Mouse (Mus musculus) stomach, embryonic 15.5 days (tissue): ENCODE measurements at regions not wholly inside any gene's neighbourhood (a gene's known extent, or its start where the extent isn't known, plus 50 kb on each side); places are given as distances from the start of the nearest gene placed in this dataset.

ENCODE experiments used
- ATAC-seq: fragments of 200-750 bp; cut with Nextera tagmentation; 2 replicates; pipeline ENCODE4 v1.8.0; 2017; ENCODE audit warnings: low read depth, moderate number of reproducible peaks, moderate TSS enrichment; ENCODE audit not compliant: insufficient read depth, low FRiP score
- H3K27ac ChIP-seq: fragments of 300-500 bp; sonication (generic); 2 replicates; pipeline ENCODE4 v1.5.1; 2015; ENCODE audit warnings: mild to moderate bottlenecking, inconsistent platforms
- H3K27me3 ChIP-seq: fragments of 300-500 bp; sonication (generic); replicated peaks from 2 replicates; pipeline ENCODE4 v1.6.1; 2015; ENCODE audit warnings: inconsistent platforms
- H3K36me3 ChIP-seq: fragments of 300-500 bp; sonication (generic); 2 replicates; pipeline ENCODE4 v1.6.1; 2015; ENCODE audit warnings: inconsistent platforms
- H3K4me1 ChIP-seq: fragments of 300-500 bp; sonication (generic); 2 replicates; pipeline ENCODE4 v1.6.1; 2015; ENCODE audit warnings: inconsistent platforms
- H3K4me2 ChIP-seq: fragments of 300-500 bp; sonication (generic); 2 replicates; pipeline ENCODE4 v1.6.1; 2015; ENCODE audit warnings: mild to moderate bottlenecking, inconsistent platforms
- H3K4me3 ChIP-seq: fragments of 300-500 bp; sonication (generic); replicated peaks from 2 replicates; pipeline ENCODE4 v1.5.1; 2015; ENCODE audit warnings: inconsistent platforms
- H3K9ac ChIP-seq: fragments of 300-500 bp; sonication (generic); 2 replicates; pipeline ENCODE4 v1.6.1; 2015; ENCODE audit warnings: inconsistent platforms
- H3K9me3 ChIP-seq: fragments of 300-500 bp; sonication (generic); 2 replicates; pipeline ENCODE4 v1.6.1; 2016; ENCODE audit warnings: inconsistent platforms
- WGBS: fragments of 180-500 bp; shearing (Covaris S2); methylation state at CpG from one replicate; pipeline ENCODE4 v1.1.7; 2015; 5-methylcytosine and 5-hydroxymethylcytosine counted together

GRCm38 (mm10) chr13:69242544-69243296 is 243.4 kb upstream of the Adcy2 start:
- H3K9me3 ChIP-seq: no peaks in the 10 kb centered on the region
- no peak overlapping the region for H3K27ac ChIP-seq
- no peak overlapping the region for H3K4me2 ChIP-seq
- H3K9ac ChIP-seq: no peak overlapping the region
- no peaks in the 10 kb centered on the region for H3K4me1 ChIP-seq
- ATAC-seq: no peak
- 61% methylated on average over 14 of the region's 14 CpGs for WGBS
- no peaks in the 10 kb centered on the region for H3K36me3 ChIP-seq
- H3K27me3 ChIP-seq: no peaks in the 10 kb centered on the region
- no peak overlapping the region for H3K4me3 ChIP-seq

GRCm38 (mm10) chr13:69250334-69251129 is 251.2 kb upstream of the Adcy2 start:
- H3K4me1 ChIP-seq: no peaks in the 10 kb centered on the region
- ATAC-seq: no peak
- no peaks in the 10 kb centered on the region for H3K9me3 ChIP-seq
- no peaks in the 10 kb centered on the region for H3K36me3 ChIP-seq
- H3K27me3 ChIP-seq: no peaks in the 10 kb centered on the region
- H3K9ac ChIP-seq: no peak overlapping the region
- WGBS: 85% methylated on average over 4 of the region's 4 CpGs
- H3K4me2 ChIP-seq: no peak overlapping the region
- H3K4me3 ChIP-seq: no peak overlapping the region
- no peak overlapping the region for H3K27ac ChIP-seq

DNA sequence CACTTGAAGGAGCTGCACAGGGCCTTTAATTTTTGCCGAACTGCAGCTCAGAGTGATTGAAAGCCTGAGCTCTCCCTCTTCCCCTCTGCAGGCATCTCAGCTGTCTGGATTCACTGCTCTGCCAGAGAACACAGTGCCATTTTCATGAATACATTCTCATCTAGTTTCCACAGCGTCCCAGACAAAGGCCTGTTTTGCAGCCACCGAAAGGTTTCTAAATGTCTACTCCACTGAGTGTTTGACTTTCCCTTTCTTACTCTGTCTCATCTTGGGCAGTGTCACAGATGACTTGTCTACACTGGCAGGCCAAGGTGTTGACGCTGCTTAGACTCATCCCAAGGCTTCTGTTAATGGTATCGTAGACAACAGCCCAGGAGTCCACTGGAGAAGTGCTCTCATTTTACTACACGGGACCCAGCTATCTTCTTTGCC is 251.8 kb upstream of the Adcy2 start:
- Histone ChIP-seq H3K27ac (no peak overlapping the region), H3K9ac (no peak overlapping the region)
- WGBS: 75% methylated on average over 6 of the region's 6 CpGs

GRCm38 (mm10) chr13:69252335-69252734 is 253.0 kb upstream of the Adcy2 start:
- Histone ChIP-seq H3K27me3 (no peaks in the 10 kb centered on the region), H3K9me3 (no peaks in the 10 kb centered on the region), H3K27ac (no peak overlapping the region), H3K36me3 (no peaks in the 10 kb centered on the region), H3K4me1 (no peaks in the 10 kb centered on the region), H3K4me2 (no peak overlapping the region), H3K9ac (no peak overlapping the region), H3K4me3 (no peak overlapping the region)
- ATAC-seq: no peak; the same call in 1 of the 2 replicates
- 68% methylated on average over 10 of the region's 10 CpGs for WGBS

More for the DNA sequence above, 251.8 kb upstream of the Adcy2 start:
- Histone ChIP-seq H3K4me3 (no peak overlapping the region), H3K4me1 (no peaks in the 10 kb centered on the region), H3K4me2 (no peak overlapping the region), H3K9me3 (no peaks in the 10 kb centered on the region), H3K36me3 (no peaks in the 10 kb centered on the region), H3K27me3 (no peaks in the 10 kb centered on the region)
- ATAC-seq: no peak

- Histone ChIP-seq H3K9me3 (no peaks in the 10 kb centered on the region), H3K27me3 (no peaks in the 10 kb centered on the region), H3K36me3 (no peaks in the 10 kb centered on the region), H3K4me3 (no peak overlapping the region), H3K4me1 (no peaks in the 10 kb centered on the region), H3K4me2 (no peak overlapping the region), H3K9ac (no peak overlapping the region), H3K27ac (no peak overlapping the region)
- WGBS: 83% methylated on average over 5 of the region's 5 CpGs
- no peak for ATAC-seq
These were observed 261.1 kb upstream of the Adcy2 start for GRCm38 (mm10) chr13:69260485-69260884.

- Histone ChIP-seq H3K36me3 (no peaks in the 10 kb centered on the region), H3K27me3 (no peaks in the 10 kb centered on the region), H3K4me3 (no peak overlapping the region), H3K4me1 (no peaks in the 10 kb centered on the region), H3K4me2 (no peak overlapping the region), H3K9ac (no peak overlapping the region), H3K27ac (no peak overlapping the region), H3K9me3 (no peaks in the 10 kb centered on the region)
- no peak for ATAC-seq
- 68% methylated on average over 4 of the region's 4 CpGs for WGBS
These were observed 261.6 kb upstream of the Adcy2 start for GRCm38 (mm10) chr13:69260972-69261371.

DNA sequence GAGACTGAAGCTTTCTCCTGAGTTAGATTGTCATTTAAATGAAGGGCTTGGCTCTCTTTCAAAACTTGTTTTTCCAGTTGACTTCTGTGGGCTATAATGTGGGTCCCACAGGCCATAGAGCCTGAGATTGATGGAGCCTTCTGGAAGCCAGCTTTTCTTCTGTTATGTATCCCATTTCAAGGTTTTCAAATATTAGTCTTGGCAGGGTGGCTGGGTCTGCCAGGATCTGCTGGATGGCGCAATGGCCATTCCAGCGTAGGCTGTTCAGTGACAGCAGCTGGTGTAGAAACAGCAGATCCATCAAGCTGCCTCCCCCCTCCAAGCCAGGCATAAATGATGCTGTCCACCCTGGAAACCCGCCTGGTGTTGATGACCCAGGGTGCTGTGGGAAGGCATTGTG is 264.4 kb upstream of the Adcy2 start:
- Histone ChIP-seq H3K36me3 (no peaks in the 10 kb centered on the region), H3K9ac (no peak overlapping the region), H3K9me3 (no peaks in the 10 kb centered on the region), H3K27me3 (no peaks in the 10 kb centered on the region), H3K27ac (no peak overlapping the region), H3K4me1 (no peaks in the 10 kb centered on the region), H3K4me2 (no peak overlapping the region), H3K4me3 (no peak overlapping the region)
- ATAC-seq: no peak
- 81% methylated on average over 3 of the region's 3 CpGs for WGBS

DNA sequence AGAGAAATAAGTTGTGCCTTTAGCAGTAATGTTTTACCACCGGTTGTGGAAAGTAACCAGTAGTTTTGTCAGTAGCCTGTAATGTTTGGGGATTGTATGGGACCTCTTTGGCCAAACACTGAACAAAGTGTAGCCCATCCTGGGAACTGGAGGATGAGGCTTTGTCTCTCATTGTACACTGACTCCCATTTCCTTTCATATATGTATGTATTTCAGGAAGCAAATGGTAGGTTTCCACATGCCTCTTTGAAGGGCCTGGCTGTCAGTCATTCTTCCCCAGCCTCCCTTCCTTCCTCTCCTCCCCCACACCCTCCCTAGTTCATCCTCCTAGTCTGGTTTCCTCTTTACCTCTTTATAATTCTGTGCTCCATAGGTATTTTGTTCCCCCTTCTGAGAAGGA is 266.7 kb upstream of the Adcy2 start:
- Histone ChIP-seq H3K27ac (no peak overlapping the region), H3K4me3 (no peak overlapping the region), H3K9me3 (no peaks in the 10 kb centered on the region), H3K27me3 (no peaks in the 10 kb centered on the region), H3K36me3 (no peaks in the 10 kb centered on the region), H3K4me1 (no peaks in the 10 kb centered on the region), H3K4me2 (no peak overlapping the region), H3K9ac (no peak overlapping the region)
- ATAC-seq: no peak
- WGBS: 83% methylated on average over 1 of the region's 1 CpGs

GRCm38 (mm10) chr13:69272506-69272905 is 261.0 kb upstream of the Nsun2 start:
- WGBS: 16% methylated on average over 3 of the region's 3 CpGs
- no peak overlapping the region for H3K9ac ChIP-seq
- no peak overlapping the region for H3K4me3 ChIP-seq
- no peak for ATAC-seq
- H3K27me3 ChIP-seq: no peaks in the 10 kb centered on the region
- no peak overlapping the region for H3K27ac ChIP-seq
- no peaks in the 10 kb centered on the region for H3K4me1 ChIP-seq
- H3K36me3 ChIP-seq: no peaks in the 10 kb centered on the region
- no peak overlapping the region for H3K4me2 ChIP-seq
- H3K9me3 ChIP-seq: no peaks in the 10 kb centered on the region

GRCm38 (mm10) chr13:69279647-69280046 is 253.9 kb upstream of the Nsun2 start:
- Histone ChIP-seq H3K4me3 (no peak overlapping the region), H3K9me3 (no peaks in the 10 kb centered on the region), H3K36me3 (no peaks in the 10 kb centered on the region), H3K4me1 (no peaks in the 10 kb centered on the region), H3K9ac (no peak overlapping the region), H3K27me3 (no peaks in the 10 kb centered on the region), H3K27ac (no peak overlapping the region), H3K4me2 (no peak overlapping the region)
- 75% methylated on average over 8 of the region's 8 CpGs for WGBS
- ATAC-seq: no peak

DNA sequence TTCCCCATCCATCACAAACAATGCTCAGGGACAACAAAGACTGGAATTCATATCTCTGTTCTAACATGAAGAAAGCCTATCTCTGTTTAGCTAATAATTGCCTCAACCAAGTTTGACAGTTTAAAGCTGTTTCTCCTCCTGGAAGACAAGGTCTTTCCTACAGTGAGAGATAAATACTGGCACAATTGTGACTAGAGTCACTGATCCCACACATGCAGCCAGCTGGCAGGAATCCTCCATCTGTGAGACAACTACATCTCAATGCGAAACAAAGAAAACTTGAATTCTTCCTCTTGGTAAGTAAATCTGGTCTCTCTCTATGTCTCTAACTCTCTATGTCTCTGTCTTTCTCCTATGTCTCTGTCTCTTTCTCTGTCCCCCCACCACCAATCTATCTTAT is 239.1 kb upstream of the Nsun2 start:
- WGBS: 85% methylated on average over 1 of the region's 1 CpGs
- Histone ChIP-seq H3K27me3 (no peaks in the 10 kb centered on the region), H3K4me1 (no peaks in the 10 kb centered on the region), H3K4me3 (no peak overlapping the region), H3K27ac (no peak overlapping the region), H3K36me3 (no peaks in the 10 kb centered on the region), H3K4me2 (no peak overlapping the region), H3K9me3 (no peaks in the 10 kb centered on the region), H3K9ac (no peak overlapping the region)
- ATAC-seq: no peak

DNA sequence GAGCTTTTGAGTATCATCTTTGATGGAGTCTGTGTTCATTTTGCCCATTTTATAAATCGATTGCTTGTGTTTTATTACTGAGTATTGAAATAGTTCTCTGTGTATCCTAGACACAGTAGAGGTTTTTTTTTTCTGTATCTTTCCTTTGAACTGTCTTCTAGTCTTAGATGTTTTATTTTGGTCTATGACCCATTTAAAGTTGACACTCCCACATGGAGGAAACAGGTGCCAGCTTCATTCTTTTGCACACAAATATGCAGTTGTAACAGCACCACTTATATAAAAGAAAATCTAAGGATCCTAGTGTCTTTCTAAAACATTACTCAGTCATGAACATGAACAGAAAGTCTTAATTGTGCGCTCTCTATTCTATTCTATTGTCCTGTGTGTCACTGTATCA is 230.2 kb upstream of the Nsun2 start:
- Histone ChIP-seq H3K4me3 (no peak overlapping the region), H3K9ac (no peak overlapping the region), H3K27me3 (no peaks in the 10 kb centered on the region), H3K36me3 (no peaks in the 10 kb centered on the region), H3K4me2 (no peak overlapping the region), H3K27ac (no peak overlapping the region), H3K4me1 (no peaks in the 10 kb centered on the region), H3K9me3 (no peaks in the 10 kb centered on the region)
- ATAC-seq: no peak
- WGBS: 91% methylated on average over 2 of the region's 2 CpGs
